Mouse (Mus musculus): Measurements from ENCODE around the gene Cox7a2. TPM values are rescaled to one million over a fixed set of nuclear protein-coding genes. Genes with fewer than 3 reads are reported as not detected.
A peak's percentile ranks its signal among the peaks of the same experiment; 100 is the strongest.

Cox7a2 gene
- polyA plus RNA-seq, 1 experiment from 2014 or later, result 618 TPM

- no peak overlapping the region for H3K4me2 ChIP-seq (replicated peaks)
- no peak overlapping the region for H3K4me3 ChIP-seq (replicated peaks)
- no peak overlapping the region for H3K27ac ChIP-seq (replicated peaks)
- H3K9ac ChIP-seq, result no peak overlapping the region
- 64% methylated on average over 3 of the region's 3 CpGs for WGBS
- no peaks in the 10 kb centered on the region for H3K9me3 ChIP-seq (replicated peaks)
- ATAC-seq (ENCODE audit: insufficient number of reproducible peaks, low FRiP score, low TSS enrichment, low read depth), result no peak
- H3K36me3 ChIP-seq, result no peaks in the 10 kb centered on the region
- 0 out of 2 replicates have a peak, but pooled peaks cover 8% of the 10 kb centered on the region for H3K4me1 ChIP-seq
- H3K27me3 ChIP-seq, result no peaks in the 10 kb centered on the region
Observed at GRCm38 (mm10) chr9:79784439-79784838, 24.8 kb upstream of the Cox7a2 start.

- H3K9ac ChIP-seq, result no peak overlapping the region
- no peak overlapping the region for H3K4me3 ChIP-seq (replicated peaks)
- H3K4me1 ChIP-seq, result 0 out of 2 replicates have a peak, but pooled peaks cover under 1% of the 10 kb centered on the region
- WGBS, result 70% methylated on average over 2 of the region's 2 CpGs
- H3K9me3 ChIP-seq (replicated peaks), result no peaks in the 10 kb centered on the region
- H3K36me3 ChIP-seq, result 0 out of 2 replicates have a peak, but pooled peaks cover 5% of the 10 kb centered on the region
- H3K27ac ChIP-seq (replicated peaks), result no peak overlapping the region
- ATAC-seq (ENCODE audit: insufficient number of reproducible peaks, low FRiP score, low TSS enrichment, low read depth), result no peak
- H3K4me2 ChIP-seq (replicated peaks), result no peak overlapping the region
- no peaks in the 10 kb centered on the region for H3K27me3 ChIP-seq
Observed at GRCm38 (mm10) chr9:79779354-79779753, 19.7 kb upstream of the Cox7a2 start.

- ATAC-seq (ENCODE audit: insufficient number of reproducible peaks, low FRiP score, low TSS enrichment, low read depth), result no peak
- 90% methylated on average over 5 of the region's 5 CpGs for WGBS
- H3K4me2 ChIP-seq (replicated peaks), result no peak overlapping the region
- H3K27me3 ChIP-seq, result no peaks in the 10 kb centered on the region
- H3K9ac ChIP-seq, result no peak overlapping the region
- H3K27ac ChIP-seq (replicated peaks), result no peak overlapping the region
- no peak overlapping the region for H3K4me3 ChIP-seq (replicated peaks)
- peaks cover 8% of the 10 kb centered on the region; the same call in 1 of the 2 replicates for H3K36me3 ChIP-seq
- H3K4me1 ChIP-seq, result no peaks in the 10 kb centered on the region
- H3K9me3 ChIP-seq (replicated peaks), result no peaks in the 10 kb centered on the region
Observed at GRCm38 (mm10) chr9:79766991-79767545, 7.4 kb upstream of the Cox7a2 start.

- Histone ChIP-seq H3K9ac (no peak overlapping the region), H3K9me3 (replicated peaks) (no peaks in the 10 kb centered on the region), H3K27me3 (no peaks in the 10 kb centered on the region), H3K4me1 (no peaks in the 10 kb centered on the region), H3K36me3 (0 out of 2 replicates have a peak, but pooled peaks cover under 1% of the 10 kb centered on the region), H3K4me3 (replicated peaks) (no peak overlapping the region), H3K4me2 (replicated peaks) (no peak overlapping the region), H3K27ac (replicated peaks) (no peak overlapping the region)
- WGBS, result 83% methylated on average over 4 of the region's 4 CpGs
- no peak for ATAC-seq (ENCODE audit: insufficient number of reproducible peaks, low FRiP score, low TSS enrichment, low read depth)
Observed at GRCm38 (mm10) chr9:79765329-79765728, 5.7 kb upstream of the Cox7a2 start.

- Histone ChIP-seq H3K36me3 (peaks cover 3% of the 10 kb centered on the region; the same call in 1 of the 2 replicates), H3K27me3 (no peaks in the 10 kb centered on the region), H3K4me1 (peaks cover 7% of the 10 kb centered on the region; the same call in 1 of the 2 replicates), H3K4me3 (replicated peaks) (no peak overlapping the region), H3K9ac (no peak overlapping the region), H3K9me3 (replicated peaks) (no peaks in the 10 kb centered on the region), H3K4me2 (replicated peaks) (no peak overlapping the region), H3K27ac (replicated peaks) (no peak overlapping the region)
- ATAC-seq (ENCODE audit: insufficient number of reproducible peaks, low FRiP score, low TSS enrichment, low read depth), result no peak
- WGBS, result 75% methylated on average over 6 of the region's 6 CpGs
Observed at GRCm38 (mm10) chr9:79762519-79762918, 2.8 kb upstream of the Cox7a2 start.

GRCm38 (mm10) chr9:79760076-79760475, 398 bp upstream of the Cox7a2 start:
- Histone ChIP-seq H3K4me2 (replicated peaks) (peak overlapping the region; percentile 75), H3K27me3 (no peaks in the 10 kb centered on the region), H3K27ac (replicated peaks) (peak overlapping the region; percentile 96), H3K4me1 (peaks cover 8% of the 10 kb centered on the region; the same call in 1 of the 2 replicates), H3K9me3 (replicated peaks) (no peaks in the 10 kb centered on the region), H3K9ac (peak overlapping the region; percentile 93), H3K36me3 (peaks cover 11% of the 10 kb centered on the region), H3K4me3 (replicated peaks) (peak overlapping the region; percentile 89)
- 5% methylated on average over 14 of the region's 14 CpGs for WGBS
- ATAC-seq (ENCODE audit: insufficient number of reproducible peaks, low FRiP score, low TSS enrichment, low read depth), result 0 out of 2 replicates have a peak, but pooled peaks have one; percentile 9

- Histone ChIP-seq H3K4me2 (replicated peaks) (no peak overlapping the region), H3K9ac (no peak overlapping the region), H3K27ac (replicated peaks) (no peak overlapping the region), H3K4me3 (replicated peaks) (no peak overlapping the region), H3K4me1 (peaks cover 8% of the 10 kb centered on the region; the same call in 1 of the 2 replicates), H3K9me3 (replicated peaks) (no peaks in the 10 kb centered on the region), H3K36me3 (peaks cover 32% of the 10 kb centered on the region), H3K27me3 (no peaks in the 10 kb centered on the region)
- 90% methylated on average over 4 of the region's 4 CpGs for WGBS
- ATAC-seq (ENCODE audit: insufficient number of reproducible peaks, low FRiP score, low TSS enrichment, low read depth), result no peak
Observed at GRCm38 (mm10) chr9:79755311-79755710, 4.4 kb downstream of the Cox7a2 start.

- H3K4me3 ChIP-seq (replicated peaks), result no peak overlapping the region
- H3K9me3 ChIP-seq (replicated peaks), result no peaks in the 10 kb centered on the region
- ATAC-seq (ENCODE audit: insufficient number of reproducible peaks, low FRiP score, low TSS enrichment, low read depth), result no peak
- H3K36me3 ChIP-seq, result peaks cover 25% of the 10 kb centered on the region
- no peak overlapping the region for H3K9ac ChIP-seq
- WGBS, result 87% methylated on average over 8 of the region's 8 CpGs
- no peak overlapping the region for H3K4me2 ChIP-seq (replicated peaks)
- H3K27ac ChIP-seq (replicated peaks), result no peak overlapping the region
- H3K4me1 ChIP-seq, result no peaks in the 10 kb centered on the region
- H3K27me3 ChIP-seq, result no peaks in the 10 kb centered on the region
Observed at GRCm38 (mm10) chr9:79751846-79752245, 7.8 kb downstream of the Cox7a2 start.

- no peak overlapping the region for H3K9ac ChIP-seq
- no peak overlapping the region for H3K27ac ChIP-seq (replicated peaks)
- no peaks in the 10 kb centered on the region for H3K4me1 ChIP-seq
- H3K27me3 ChIP-seq, result no peaks in the 10 kb centered on the region
- 83% methylated on average over 7 of the region's 7 CpGs for WGBS
- ATAC-seq (ENCODE audit: insufficient number of reproducible peaks, low FRiP score, low TSS enrichment, low read depth), result no peak
- H3K36me3 ChIP-seq, result peaks cover 25% of the 10 kb centered on the region
- H3K4me2 ChIP-seq (replicated peaks), result no peak overlapping the region
- H3K4me3 ChIP-seq (replicated peaks), result no peak overlapping the region
- H3K9me3 ChIP-seq (replicated peaks), result no peaks in the 10 kb centered on the region
Observed at GRCm38 (mm10) chr9:79750709-79751108, 9.0 kb downstream of the Cox7a2 start.

- Histone ChIP-seq H3K9me3 (replicated peaks) (no peaks in the 10 kb centered on the region), H3K4me2 (replicated peaks) (no peak overlapping the region), H3K4me3 (replicated peaks) (no peak overlapping the region), H3K9ac (no peak overlapping the region), H3K27ac (replicated peaks) (no peak overlapping the region), H3K27me3 (no peaks in the 10 kb centered on the region), H3K4me1 (no peaks in the 10 kb centered on the region), H3K36me3 (no peaks in the 10 kb centered on the region)
- WGBS, result 57% methylated on average over 4 of the region's 4 CpGs
- no peak for ATAC-seq (ENCODE audit: insufficient number of reproducible peaks, low FRiP score, low TSS enrichment, low read depth)
Observed at GRCm38 (mm10) chr9:79745036-79745435, 14.6 kb downstream of the Cox7a2 start.

- no peak overlapping the region for H3K9ac ChIP-seq
- no peaks in the 10 kb centered on the region for H3K4me1 ChIP-seq
- H3K36me3 ChIP-seq, result no peaks in the 10 kb centered on the region
- H3K4me3 ChIP-seq (replicated peaks), result no peak overlapping the region
- no peaks in the 10 kb centered on the region for H3K9me3 ChIP-seq (replicated peaks)
- no peak for ATAC-seq (ENCODE audit: insufficient number of reproducible peaks, low FRiP score, low TSS enrichment, low read depth)
- WGBS, result 76% methylated on average over 6 of the region's 6 CpGs
- H3K4me2 ChIP-seq (replicated peaks), result no peak overlapping the region
- no peak overlapping the region for H3K27ac ChIP-seq (replicated peaks)
- H3K27me3 ChIP-seq, result no peaks in the 10 kb centered on the region
Observed at GRCm38 (mm10) chr9:79735608-79736007, 24.1 kb downstream of the Cox7a2 start.

GRCm38 (mm10) chr9:79730301-79730700, 29.4 kb downstream of the Cox7a2 start:
- Histone ChIP-seq H3K4me3 (replicated peaks) (no peak overlapping the region), H3K4me1 (no peaks in the 10 kb centered on the region), H3K27me3 (no peaks in the 10 kb centered on the region), H3K9ac (no peak overlapping the region), H3K36me3 (no peaks in the 10 kb centered on the region), H3K9me3 (replicated peaks) (no peaks in the 10 kb centered on the region), H3K27ac (replicated peaks) (no peak overlapping the region), H3K4me2 (replicated peaks) (no peak overlapping the region)
- WGBS, result 72% methylated on average over 5 of the region's 5 CpGs
- no peak for ATAC-seq (ENCODE audit: insufficient number of reproducible peaks, low FRiP score, low TSS enrichment, low read depth)

All from embryonic facial prominence, embryonic 15.5 days (tissue).